Mouse (Mus musculus) cortical plate, adult 2 months (tissue): ENCODE data around the gene Mfsd6l.

ENCODE experiments used
- CTCF ChIP-seq: fragments of 200-500 bp; IDR thresholded peaks from 2 replicates; pipeline ENCODE4 v1.5.1; 2011; ENCODE audit warnings: mild to moderate bottlenecking, control low read depth, low read length; ENCODE audit not compliant: insufficient read depth; ENCODE audit errors: extremely low read depth
- POLR2A ChIP-seq: fragments of 200-500 bp; IDR thresholded peaks from 2 replicates; pipeline ENCODE4 v1.6.1; 2011; ENCODE audit warnings: mild to moderate bottlenecking, low read length, control low read depth; ENCODE audit not compliant: insufficient read depth; ENCODE audit errors: extremely low read depth

GRCm38 (mm10) chr11:68561957-68562950, 6.3 kb downstream of the Mfsd6l start:
- TF ChIP-seq POLR2A (no peak), CTCF (no peak)
